Mouse (Mus musculus) brain, embryonic 14.5 days (tissue): ENCODE measurements around the gene Frmd4b.

ENCODE experiments used
- CTCF ChIP-seq: fragments of 200-500 bp; IDR thresholded peaks from 2 replicates; pipeline ENCODE4 v1.5.1; 2012; ENCODE audit warnings: inconsistent platforms, mild to moderate bottlenecking, moderate library complexity, borderline replicate concordance; ENCODE audit not compliant: insufficient read depth, insufficient read length; ENCODE audit errors: extremely low read depth
- POLR2A ChIP-seq: fragments of 200-500 bp; IDR thresholded peaks from 2 replicates; pipeline ENCODE4 v1.6.1; 2012; ENCODE audit warnings: mild to moderate bottlenecking, inconsistent platforms, borderline replicate concordance; ENCODE audit not compliant: poor library complexity, insufficient read depth, insufficient read length, severe bottlenecking; ENCODE audit errors: extremely low read depth

GRCm38 (mm10) chr6:97292894-97293293 lies 324.4 kb downstream of the Frmd4b start:
- TF ChIP-seq CTCF, result no peak
- no peak for TF ChIP-seq POLR2A
